9 mouse cellular contexts compared by ENCODE assay signal in genomic region chr11:98544890-98545677, GRCm38 (mm10). TPM values are rescaled to one million over a fixed set of nuclear protein-coding genes. Genes with fewer than 3 reads are reported as not detected.
DNase-seq lines count a peak whose midpoint lies in the region; ATAC-seq and TF ChIP-seq lines count a peak whose summit lies in the region.
"Had no signal": no experiment of that assay in that cellular context is flagged by ENCODE, and none has a peak within 500 bp of the region (broad histone marks: within the 10 kb centered on the region; RNA-seq: fewer than 3 reads in every experiment).

No protein-coding gene starts in this region.

- no peak overlapping the region for H3K27ac ChIP-seq in heart, embryonic 14.5 days (replicated peaks in 1 of 2; ENCODE audit: control insufficient read depth in 1 of 2, insufficient read depth in 1 of 2, low read depth in 2 of 2, low read length in 2 of 2)
- no peak overlapping the region for H3K27ac ChIP-seq in ES-E14 (ENCODE audit: insufficient read depth, low read depth, low read length, poor library complexity, severe bottlenecking)
- H3K27ac ChIP-seq in midbrain, embryonic 10.5 days (replicated peaks) = no peak overlapping the region

- H3K4me3 ChIP-seq in heart, embryonic 14.5 days (ENCODE audit: control insufficient read depth in 1 of 2, insufficient read depth in 1 of 2, low read depth in 1 of 2, low read length in 2 of 2) = peak overlapping the region; percentile 48
- peak overlapping the region; percentile 42 to 69 for H3K4me3 ChIP-seq in ES-E14 (ENCODE audit: insufficient read depth in 1 of 2, low read depth in 1 of 2, low read length in 2 of 2, poor library complexity in 1 of 2, severe bottlenecking in 1 of 2)
- H3K4me3 ChIP-seq in midbrain, embryonic 10.5 days = peak overlapping the region; percentile 58

- peaks cover 0 to 4% of the 10 kb centered on the region in 2 experiments; a peak in 2 of 4 replicates for H3K4me1 ChIP-seq in heart, embryonic 14.5 days (ENCODE audit: control insufficient read depth in 2 of 2, insufficient read depth in 2 of 2, low read length in 2 of 2)
- H3K4me1 ChIP-seq in ES-E14 (ENCODE audit: control insufficient read depth in 2 of 2, insufficient read depth in 2 of 2, low read length in 2 of 2, poor library complexity in 1 of 2) = no peaks in the 10 kb centered on the region
- H3K4me1 ChIP-seq in midbrain, embryonic 10.5 days = peaks cover 9% of the 10 kb centered on the region

- no peak for DNase-seq in heart, adult 8-10 months (ENCODE audit: low spot score)
- no peak for DNase-seq in ES-E14 (ENCODE audit: low read depth, low spot score)
- peak; percentile 24 for DNase-seq in forelimb bud, embryonic 11.5 days (ENCODE audit: low read depth, low spot score)
- DNase-seq in midbrain, embryonic 10.5 days (ENCODE audit: low spot score) = no peak
- no peak for DNase-seq in cerebellum, adult 18-20 months
- DNase-seq in adrenal gland, postnatal 10 days = no peak
- no peak for DNase-seq in cerebellum, postnatal 36 days

- peak overlapping the region; percentile 86 for H3K4me2 ChIP-seq in heart, embryonic 14.5 days (ENCODE audit: low read length)

- no peaks in the 10 kb centered on the region for H3K36me3 ChIP-seq in heart, embryonic 14.5 days (ENCODE audit: control insufficient read depth, insufficient read depth, low read length)
- H3K36me3 ChIP-seq in ES-E14 (ENCODE audit: control insufficient read depth, insufficient read depth, low read length, poor library complexity, severe bottlenecking) = no peaks in the 10 kb centered on the region
- no peaks in the 10 kb centered on the region for H3K36me3 ChIP-seq in midbrain, embryonic 10.5 days

- H3K9ac ChIP-seq in heart, embryonic 14.5 days (ENCODE audit: low read length) = peak overlapping the region; percentile 59; the same call in 1 of the 2 replicates
- peak overlapping the region; percentile 57 for H3K9ac ChIP-seq in ES-E14 (ENCODE audit: insufficient read depth, low read depth, low read length, poor library complexity, severe bottlenecking)

- ATAC-seq in heart, embryonic 14.5 days (ENCODE audit: insufficient number of reproducible peaks, insufficient read depth, low FRiP score, low read depth) = no peak
- ATAC-seq: Patski had no signal

- no peaks in the 10 kb centered on the region for H3K9me3 ChIP-seq in heart, embryonic 14.5 days (ENCODE audit: control insufficient read depth, low read length)
- no peaks in the 10 kb centered on the region for H3K9me3 ChIP-seq in ES-E14 (ENCODE audit: control insufficient read depth, insufficient read depth, low read depth, low read length)
- H3K9me3 ChIP-seq in midbrain, embryonic 10.5 days (replicated peaks) = 0 out of 2 replicates have a peak, but pooled peaks cover 2% of the 10 kb centered on the region

- H3K27me3 ChIP-seq in heart, embryonic 14.5 days (ENCODE audit: control insufficient read depth, insufficient read depth, low read length) = peaks cover 70% of the 10 kb centered on the region
- peaks cover 92% of the 10 kb centered on the region for H3K27me3 ChIP-seq in midbrain, embryonic 10.5 days (ENCODE audit: low read depth, poor library complexity, severe bottlenecking)

- in situ Hi-C loops in ES-E14 (cut with MboI; ENCODE audit: low sequenced_read_pairs in 2 of 2, unreplicated experiment in 2 of 2) = no loop called here

- 3% methylated on average over 16 of the region's 16 CpGs for WGBS in heart, embryonic 14.5 days
- 3% methylated on average over 16 of the region's 16 CpGs for WGBS in midbrain, embryonic 10.5 days

TF ChIP-seq in ES-E14, 5 proteins besides CTCF, POLR2A, EP300 and RAD21:
- TF ChIP-seq MAFK (IDR thresholded peaks at IDR 0.05; ENCODE audit: insufficient read depth, low read depth, low read length) = no peak
- TF ChIP-seq HCFC1 (IDR thresholded peaks at IDR 0.05; ENCODE audit: borderline replicate concordance, insufficient read depth, low read length) = no peak
- no peak for TF ChIP-seq ZC3H11A (IDR thresholded peaks at IDR 0.05; ENCODE audit: borderline replicate concordance, low read depth, low read length)
- no peak for TF ChIP-seq ZNF384 (IDR thresholded peaks at IDR 0.05; ENCODE audit: low read depth, low read length)
- no peak for TF ChIP-seq CHD2 (IDR thresholded peaks at IDR 0.05; ENCODE audit: low read depth, low read length)

RNA-seq across cellular contexts. Expression of gene Ikzf3, which starts 0.7 kb away (rescaled TPM):
- polyA plus RNA-seq in heart, embryonic 14.5 days (2014; fragmentation: Nextera tagmentation; extraction: Ambion mirVana) = 0.19 TPM in 1 of 2 replicates, not detected in the other
- total RNA-seq in heart, adult 8-10 months (2022) = 1 to 10 TPM in 2 of 4 experiments, under 1 TPM in 2; 0.47 to 1.3 (median 0.86) TPM
- total RNA-seq in ES-E14 (2012; rRNA removed) = 0.16 and 0.58 TPM in 2 replicates
- polyA plus RNA-seq in midbrain, embryonic 10.5 days (2016; fragmentation: Nextera tagmentation; extraction: Ambion mirVana) = 0.02 and 0.06 TPM in 2 replicates
- 1 to 10 TPM; 3.2 to 4.5 TPM for total RNA-seq in adrenal gland, postnatal 10 days (2021)
- polyA plus RNA-seq: Patski had no signal

RNA-seq across cellular contexts. Expression of gene Zpbp2, which starts 5.8 kb away (rescaled TPM):
- 0.16 and 0.47 TPM in 2 replicates for polyA plus RNA-seq in heart, embryonic 14.5 days (2014; fragmentation: Nextera tagmentation; extraction: Ambion mirVana)
- total RNA-seq in heart, adult 8-10 months (2022) = not detected
- 0.22 and 0.63 TPM in 2 replicates for total RNA-seq in ES-E14 (2012; rRNA removed)
- polyA plus RNA-seq in midbrain, embryonic 10.5 days (2016; fragmentation: Nextera tagmentation; extraction: Ambion mirVana) = 0.11 and 0.32 TPM in 2 replicates
- under 1 TPM in 1 of 2 experiments, not detected in 1; 0.48 TPM for total RNA-seq in adrenal gland, postnatal 10 days (2021)

RNA-seq across cellular contexts. Expression of gene Ormdl3, which starts 42.1 kb away (rescaled TPM):
- 9.4 and 11.3 TPM in 2 replicates for polyA plus RNA-seq in heart, embryonic 14.5 days (2014; fragmentation: Nextera tagmentation; extraction: Ambion mirVana)
- total RNA-seq in heart, adult 8-10 months (2022) = 10 to 100 TPM; 39.7 to 46.4 (median 43.1) TPM
- total RNA-seq in ES-E14 (2012; rRNA removed) = 45.4 and 55.3 TPM in 2 replicates
- 65.8 and 81.0 TPM in 2 replicates for polyA plus RNA-seq in midbrain, embryonic 10.5 days (2016; fragmentation: Nextera tagmentation; extraction: Ambion mirVana)
- total RNA-seq in adrenal gland, postnatal 10 days (2021) = 100 to 1,000 TPM; 135 to 143 TPM

RNA-seq across cellular contexts. Expression of gene Lrrc3c, which starts 53.0 kb away (rescaled TPM):
- polyA plus RNA-seq in heart, embryonic 14.5 days (2014; fragmentation: Nextera tagmentation; extraction: Ambion mirVana) = not detected in 2 replicates
- total RNA-seq in heart, adult 8-10 months (2022) = not detected
- not detected in 2 replicates for total RNA-seq in ES-E14 (2012; rRNA removed)
- polyA plus RNA-seq in midbrain, embryonic 10.5 days (2016; fragmentation: Nextera tagmentation; extraction: Ambion mirVana) = not detected in 2 replicates
- not detected for total RNA-seq in adrenal gland, postnatal 10 days (2021)
- polyA plus RNA-seq: Patski had no signal
